Mouse (Mus musculus) liver, postnatal 0 days (tissue): ENCODE data around the gene Gm2888.
"Not testable (repeated sequence)": the region's sequence is repeated elsewhere in the genome, so short reads cannot be mapped to it uniquely, and the experiment has no call there.

Experiments
- CTCF ChIP-seq: sonication (generic); IDR thresholded peaks from 2 replicates; pipeline ENCODE4 v1.5.1; 2016; ENCODE audit warnings: antibody characterized with exemption, low read depth
- EP300 ChIP-seq: IDR thresholded peaks from 2 replicates; pipeline ENCODE4 v1.6.1; 2016; ENCODE audit warnings: antibody characterized with exemption, low read depth, mild to moderate bottlenecking

DNA sequence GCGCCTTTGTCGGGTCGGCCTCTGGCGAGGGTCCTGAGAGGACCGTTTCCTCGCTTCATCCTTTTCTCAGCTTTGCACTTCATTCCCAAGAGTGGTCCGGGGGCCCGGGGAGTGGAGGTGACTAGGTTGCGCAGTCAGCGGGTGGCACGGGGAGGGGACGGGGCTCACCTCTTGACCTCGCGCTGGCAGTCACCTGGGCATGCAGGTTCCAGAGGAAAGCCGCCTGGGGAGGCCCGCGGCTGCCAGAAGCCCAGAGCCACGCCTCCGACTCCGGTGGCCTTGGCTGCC, 19.7 kb downstream of the Gm2888 start:
- TF ChIP-seq EP300, CTCF: not testable (repeated sequence)
